ENCODE assay signal across 15 mouse cellular contexts in genomic region chr2:102948481-102948857, GRCm38 (mm10). TPM values are rescaled to one million over a fixed set of nuclear protein-coding genes. Genes with fewer than 3 reads are reported as not detected.
DNase-seq lines count a peak whose midpoint lies in the region; ATAC-seq and TF ChIP-seq lines count a peak whose summit lies in the region.
"Had no signal": no experiment of that assay in that cellular context is flagged by ENCODE, and none has a peak within 500 bp of the region (broad histone marks: within the 10 kb centered on the region; RNA-seq: fewer than 3 reads in every experiment).

No protein-coding gene starts in this region.

- no peak for ATAC-seq in frontal cortex, adult (ENCODE audit: low TSS enrichment)
- ATAC-seq: forebrain, postnatal 0 days had no signal

- H3K27ac ChIP-seq in layer of hippocampus, adult 2 months: no peak overlapping the region
- H3K27ac ChIP-seq: embryonic facial prominence, embryonic 15.5 days; heart, adult 2 months had no signal

- no peak for TF ChIP-seq CTCF in layer of hippocampus, adult 2 months (conservative IDR thresholded peaks at IDR 0.05)

- no peak overlapping the region for H3K4me3 ChIP-seq in layer of hippocampus, adult 2 months
- H3K4me3 ChIP-seq: embryonic facial prominence, embryonic 15.5 days; heart, adult 2 months had no signal

- DNase-seq in 3134 (ENCODE audit: extremely low read depth, insufficient read length, low spot score) (peak; percentile 65), 3T3-L1 (ENCODE audit: low read depth, low spot score) (peak; percentile 97)
- peak; percentile 43 for DNase-seq in Muller cell, postnatal 12 days (ENCODE audit: inconsistent ontology term)
- peak; percentile 89 for DNase-seq in induced T-regulatory cell, adult 2 months (ENCODE audit: low read depth)
- no peak for DNase-seq in layer of hippocampus, postnatal 14 days (ENCODE audit: low spot score in 2 of 2)
- no peak for DNase-seq in layer of hippocampus, adult 2 months (ENCODE audit: low spot score in 2 of 2)
- DNase-seq in layer of hippocampus, adult 18-20 months (ENCODE audit: low spot score in 2 of 2): no peak
- DNase-seq: cerebellum, postnatal 14 days; forebrain, postnatal 0 days; heart, adult 2 months; heart, postnatal 4 days; kidney, adult 11 months; right cerebral cortex, postnatal 4 days had no signal

RNA-seq across cellular contexts. Expression of gene Cd44, which starts 47.0 kb away (rescaled TPM):
- 1 to 10 TPM; 5.4 to 6.3 TPM for total RNA-seq in layer of hippocampus, postnatal 14 days (2021)
- 1 to 10 TPM; 3.1 to 3.2 TPM for total RNA-seq in layer of hippocampus, adult 2 months (2021)
- 1 to 10 TPM; 3.5 to 4.0 TPM for total RNA-seq in layer of hippocampus, adult 18-20 months (2021)

Comparison
In these comparisons a context has a peak if more than half of its experiments do, and no peak if none do; other contexts are left out.
1. DNase-seq: peak in 3134 (single experiment), 3T3-L1 (single experiment), Muller cell, postnatal 12 days (single experiment) and induced T-regulatory cell, adult 2 months (single experiment); none in layer of hippocampus, postnatal 14 days (0 of 2), layer of hippocampus, adult 2 months (0 of 2) and layer of hippocampus, adult 18-20 months (0 of 2).